Mouse (Mus musculus): Measurements from ENCODE around the gene Thbs2.

The Thbs2 gene

DNA sequence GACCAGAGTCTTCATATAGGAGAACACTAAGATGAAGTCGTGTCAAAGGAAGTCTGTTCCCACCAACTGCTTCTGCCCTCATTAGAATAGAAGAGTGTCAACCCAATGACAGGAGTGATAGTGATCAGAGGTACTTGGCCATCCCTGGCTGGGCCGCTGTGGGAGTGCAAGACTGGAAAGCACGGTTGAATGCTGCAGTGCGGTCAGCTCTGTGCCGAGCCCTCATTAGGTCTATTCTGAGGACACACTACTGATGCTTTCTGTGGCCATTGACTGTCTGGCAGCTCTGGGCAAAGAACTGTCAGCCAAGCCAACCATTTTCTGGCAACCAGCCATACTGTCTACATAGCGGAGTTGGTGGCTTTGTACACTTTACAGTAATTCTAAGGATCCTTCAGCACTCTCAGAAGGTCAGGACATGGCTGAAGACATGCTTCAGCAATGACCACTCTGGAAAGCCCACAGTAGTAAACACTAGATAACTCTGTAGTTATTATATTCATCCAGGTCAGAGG, 2.3 kb upstream of the Thbs2 start:
- DNase-seq (ENCODE audit: low spot score), result no peak

GRCm38 (mm10) chr17:14693048-14693993, 714 bp downstream of the Thbs2 start:
- no peak for DNase-seq (ENCODE audit: low spot score)

- DNase-seq (ENCODE audit: low spot score), result no peak
These were observed 2.1 kb downstream of the Thbs2 start for GRCm38 (mm10) chr17:14691901-14692300.

DNA sequence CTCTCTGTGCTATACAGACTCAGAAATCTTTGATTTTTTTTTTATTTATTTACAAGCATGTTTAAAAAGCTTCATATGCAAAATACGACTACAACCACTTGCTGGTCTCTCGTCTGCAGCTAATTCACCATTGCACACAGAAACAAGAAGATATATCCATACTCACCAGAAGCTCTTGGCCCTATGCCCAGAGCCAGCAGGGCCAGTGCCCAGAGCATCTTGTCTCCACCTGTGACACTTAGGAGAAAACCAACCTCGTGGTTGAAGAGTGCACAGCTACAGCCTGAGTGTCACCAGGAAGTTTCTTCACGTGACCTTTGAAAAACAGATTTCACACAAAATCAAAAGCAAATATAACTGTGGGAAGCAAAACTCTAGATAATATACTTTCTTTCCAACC, 2.8 kb downstream of the Thbs2 start:
- DNase-seq (ENCODE audit: low spot score), result no peak

DNA sequence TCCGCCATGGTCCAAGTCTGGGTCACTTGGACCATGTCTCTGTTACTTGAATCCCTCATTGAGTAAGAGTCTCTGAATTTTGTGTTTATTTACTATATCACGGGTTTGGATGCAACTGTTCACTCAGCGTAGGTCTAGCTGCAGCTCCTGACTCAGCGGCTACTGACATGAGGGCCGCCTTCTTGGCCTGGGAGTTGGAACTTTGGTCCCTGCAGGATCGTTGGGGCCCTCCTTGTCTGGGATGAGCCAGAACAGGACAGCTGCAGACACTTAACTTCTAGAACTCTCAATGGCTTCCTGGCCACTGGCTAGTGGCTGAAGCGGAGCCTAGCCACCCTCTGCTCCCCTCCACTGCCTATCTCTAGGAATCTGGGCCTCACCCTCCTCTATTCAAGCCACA, 11.2 kb downstream of the Thbs2 start:
- no peak for DNase-seq (ENCODE audit: low spot score)

- DNase-seq (ENCODE audit: low spot score), result no peak
These were observed 13.0 kb downstream of the Thbs2 start for GRCm38 (mm10) chr17:14681047-14681446.

DNA sequence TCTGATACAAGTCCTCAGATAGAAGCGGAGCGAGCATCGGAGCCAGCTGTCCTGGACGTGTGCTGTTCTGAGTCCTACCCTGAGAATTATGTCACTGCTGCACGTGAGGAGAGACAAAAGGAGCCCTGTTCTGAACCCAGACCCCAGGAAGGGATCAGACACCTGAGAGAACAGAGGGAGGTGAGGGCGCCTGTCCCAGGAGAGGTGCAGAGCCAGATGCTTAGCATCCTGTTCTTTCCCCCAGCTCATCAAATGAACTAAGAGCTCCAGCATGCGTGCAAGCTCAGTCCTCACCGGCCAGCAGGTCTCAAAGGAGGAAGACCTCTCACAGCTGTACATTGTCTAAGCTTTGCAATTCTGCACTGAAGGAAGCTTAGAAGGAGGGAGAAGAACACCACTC, 16.8 kb downstream of the Thbs2 start:
- no peak for DNase-seq (ENCODE audit: low spot score)

- DNase-seq (ENCODE audit: low spot score), result no peak
These were observed 18.5 kb downstream of the Thbs2 start for GRCm38 (mm10) chr17:14675517-14675916.

DNA sequence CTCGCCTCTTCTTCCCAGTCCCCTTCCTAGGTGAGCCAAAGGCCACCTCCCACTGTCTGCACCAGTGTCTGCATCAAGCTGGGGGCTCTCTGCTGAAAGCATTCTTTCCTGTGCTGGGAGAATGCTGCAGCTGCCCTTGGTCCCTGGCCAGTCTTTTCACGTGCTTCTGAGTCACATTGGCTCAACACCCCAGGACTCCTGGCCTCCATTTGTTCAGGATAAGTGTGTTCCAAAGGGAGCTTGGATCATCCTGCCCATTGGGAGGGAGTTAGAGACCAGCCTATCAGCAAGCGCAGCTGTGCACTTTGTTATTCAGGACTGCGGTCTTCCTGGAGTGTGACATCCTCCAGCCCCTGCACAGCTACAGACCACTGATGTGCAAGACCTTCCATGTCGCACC, 21.6 kb downstream of the Thbs2 start:
- DNase-seq (ENCODE audit: low spot score), result peak; percentile 57

DNA sequence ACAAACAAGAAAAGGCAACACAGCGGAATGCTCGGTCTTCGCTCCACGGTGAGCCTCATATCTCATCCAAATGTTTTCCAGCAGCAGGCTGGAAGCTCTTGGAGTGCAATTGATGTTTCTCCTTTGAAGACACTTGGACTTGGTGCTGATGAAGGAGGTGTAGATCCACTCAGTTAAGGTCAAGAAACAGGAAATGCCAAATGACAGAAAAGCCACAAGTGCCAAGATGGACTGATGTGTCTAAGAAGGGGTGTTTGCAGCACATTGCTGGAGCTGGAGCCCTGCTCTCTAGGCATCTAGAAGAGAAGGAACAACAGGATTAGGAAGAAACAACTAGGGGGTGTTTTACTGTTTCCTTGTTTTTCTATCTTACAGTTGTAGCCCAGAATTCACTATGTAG, 26.8 kb downstream of the Thbs2 start:
- DNase-seq (ENCODE audit: low spot score), result no peak

DNA sequence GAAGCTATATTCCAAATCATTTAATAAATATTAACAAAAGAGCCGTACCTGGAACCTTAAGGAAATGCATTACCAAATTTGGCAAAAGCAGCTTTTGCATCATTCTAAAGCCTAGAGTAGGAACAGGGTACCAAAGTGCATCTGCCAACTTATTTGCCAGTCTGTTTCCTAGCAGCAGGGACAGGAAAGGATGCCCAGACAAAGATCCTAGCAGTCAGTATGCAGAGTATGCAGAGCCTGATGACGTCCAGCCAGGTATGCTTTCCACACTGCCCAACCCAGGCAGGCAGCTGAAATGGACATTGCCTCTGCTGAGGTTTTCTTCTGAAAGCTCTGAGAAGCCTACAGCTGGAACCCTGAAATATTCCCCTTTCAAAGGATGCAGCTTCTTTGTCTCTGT, 27.6 kb downstream of the Thbs2 start:
- DNase-seq (ENCODE audit: low spot score), result no peak

GRCm38 (mm10) chr17:14663366-14663765, 30.7 kb downstream of the Thbs2 start:
- DNase-seq (ENCODE audit: low spot score), result no peak

DNA sequence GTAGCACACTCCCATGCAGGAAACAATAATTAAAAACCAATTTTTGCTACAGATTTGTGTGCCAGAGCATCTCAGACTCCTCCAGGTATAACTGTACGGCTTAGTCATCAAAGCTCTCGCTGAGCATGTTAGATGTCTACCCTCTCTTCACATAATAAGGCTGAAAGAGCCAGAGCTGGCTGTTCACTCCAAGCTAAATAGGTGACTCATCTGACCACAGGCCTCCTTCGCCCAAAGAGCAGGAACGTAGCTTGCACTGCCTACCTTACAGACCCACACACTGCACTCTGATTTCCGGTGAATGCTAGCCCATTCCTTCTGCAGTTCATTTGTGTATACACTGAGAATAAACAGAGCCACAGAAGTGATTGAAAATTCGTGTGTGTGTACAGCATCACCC, 31.6 kb downstream of the Thbs2 start:
- no peak for DNase-seq (ENCODE audit: low spot score)

DNA sequence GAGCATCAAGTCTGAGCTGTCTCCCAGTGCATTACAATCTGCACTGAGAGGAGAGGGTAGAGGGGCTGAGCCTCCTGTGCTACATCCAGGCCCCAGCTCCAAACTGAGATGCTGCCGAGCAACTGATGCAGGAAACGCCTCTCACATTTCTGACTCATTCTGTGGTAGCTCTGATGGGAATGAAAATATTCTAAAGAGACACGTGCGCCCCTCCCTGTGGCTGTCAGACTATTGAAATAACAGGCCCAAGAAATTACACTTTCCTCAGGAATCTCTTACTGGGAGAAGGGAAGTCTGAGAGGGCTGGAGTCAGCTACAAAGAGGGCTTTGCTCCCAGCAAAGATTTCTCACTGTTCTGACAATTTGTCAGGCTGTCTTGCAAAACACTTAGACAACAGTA, 34.3 kb downstream of the Thbs2 start:
- no peak for DNase-seq (ENCODE audit: low spot score)

- DNase-seq (ENCODE audit: low spot score), result no peak
These were observed 35.9 kb downstream of the Thbs2 start for GRCm38 (mm10) chr17:14658123-14658522.

DNA sequence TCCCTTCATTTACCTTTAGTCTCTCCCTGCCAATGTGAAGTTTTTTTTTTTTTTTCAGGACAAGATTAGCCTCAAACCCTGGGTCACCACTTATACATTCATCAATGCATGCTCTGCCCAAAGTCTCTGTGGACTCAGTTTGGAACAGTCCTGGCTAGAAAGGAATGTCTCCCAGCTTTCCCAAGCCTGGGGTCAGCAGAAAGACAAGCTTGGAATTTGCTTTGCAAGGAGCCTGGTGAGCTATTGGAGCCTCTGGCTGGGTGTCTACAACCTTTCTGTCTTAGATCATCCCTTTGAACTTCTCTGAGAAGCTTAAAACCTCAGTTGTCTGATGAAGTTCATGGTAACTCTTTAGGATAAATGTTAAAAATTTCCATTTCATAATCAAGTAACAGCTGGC, 36.9 kb downstream of the Thbs2 start:
- no peak for DNase-seq (ENCODE audit: low spot score)

DNA sequence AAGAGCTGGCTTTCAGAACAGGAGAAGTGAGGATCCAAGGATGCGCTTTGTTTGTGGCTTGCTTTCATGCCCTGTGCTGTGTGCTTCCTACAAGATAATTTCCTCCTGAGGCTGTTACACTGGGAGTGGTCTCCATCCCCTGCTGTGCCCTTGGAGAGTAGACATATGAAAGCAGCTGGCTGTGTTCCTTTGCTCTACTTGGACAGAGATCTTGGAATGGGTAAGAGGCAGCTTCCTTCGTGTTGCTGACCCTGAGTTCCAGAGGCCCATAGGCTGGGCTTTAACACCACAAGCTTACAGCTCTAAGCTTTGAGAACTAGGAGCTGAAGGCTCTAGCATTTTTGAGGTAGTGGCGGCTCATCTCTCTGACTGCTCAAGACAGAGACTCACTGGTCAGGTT, 39.1 kb downstream of the Thbs2 start:
- DNase-seq (ENCODE audit: low spot score), result no peak

- DNase-seq (ENCODE audit: low spot score), result no peak
These were observed 42.0 kb downstream of the Thbs2 start for GRCm38 (mm10) chr17:14652013-14652412.

- DNase-seq (ENCODE audit: low spot score), result no peak
These were observed 45.9 kb downstream of the Thbs2 start for GRCm38 (mm10) chr17:14647996-14648640.

DNA sequence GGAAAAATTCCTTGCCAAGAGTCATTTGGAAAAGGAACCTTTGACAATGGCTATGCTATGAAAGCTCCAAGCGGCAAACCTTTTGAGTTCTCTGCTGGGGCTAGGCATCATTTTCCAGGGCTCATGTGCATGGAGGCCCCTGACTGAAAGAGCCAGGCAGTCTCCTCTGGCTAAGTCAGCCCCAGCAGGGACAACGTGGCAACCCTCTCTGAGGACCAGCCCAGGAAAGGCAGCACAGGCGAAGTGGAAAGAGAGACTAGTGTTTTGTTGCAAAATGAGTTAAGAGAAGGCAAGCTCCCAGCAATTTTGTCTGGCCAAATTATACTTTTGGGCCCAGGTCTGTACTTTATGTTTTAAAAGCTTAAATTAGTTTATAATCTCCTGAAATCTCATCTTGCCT, 50.0 kb downstream of the Thbs2 start:
- DNase-seq (ENCODE audit: low spot score), result no peak

GRCm38 (mm10) chr17:14640351-14641115, 53.5 kb downstream of the Thbs2 start:
- peak; percentile 32 for DNase-seq (ENCODE audit: low spot score)

DNA sequence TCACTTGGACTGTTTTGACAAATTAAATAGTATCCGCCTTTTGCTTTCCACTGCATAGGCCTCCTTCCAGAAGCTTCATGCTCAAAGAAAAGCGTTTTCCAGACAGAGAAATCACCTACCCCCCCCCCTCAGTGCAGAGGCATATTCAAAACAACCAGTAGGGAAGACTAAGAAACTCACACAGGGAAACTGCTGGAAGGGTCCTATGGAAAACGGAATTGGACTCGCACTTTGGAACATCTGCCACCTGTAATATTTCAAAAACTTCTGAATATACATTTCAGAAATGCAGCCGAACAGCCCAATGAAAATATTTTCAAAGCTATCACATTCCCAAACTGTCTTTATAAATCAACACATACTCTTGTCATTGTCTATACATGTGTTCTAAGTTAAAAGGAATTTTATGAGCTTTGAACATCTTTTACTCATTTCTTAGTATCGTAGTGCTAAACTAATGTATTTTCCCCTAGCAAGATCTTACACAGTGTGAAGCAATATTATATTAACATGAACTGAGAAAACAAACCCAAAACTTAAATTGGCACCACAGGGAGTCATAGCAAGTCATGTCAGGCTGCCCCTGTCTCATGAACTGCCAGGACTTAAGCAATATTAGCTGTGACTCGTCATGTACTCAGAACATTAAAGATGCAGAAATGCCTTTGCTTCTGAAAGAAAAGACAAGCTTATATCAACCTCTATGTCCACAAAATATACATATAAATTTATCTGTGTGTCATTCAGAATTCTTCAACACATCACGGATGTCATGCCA, 58.3 kb downstream of the Thbs2 start:
- DNase-seq (ENCODE audit: low spot score), result no peak
